Mouse (Mus musculus) ES-Bruce4 (cell line): ENCODE results near the gene Slc25a5.

Experiments
- CTCF ChIP-seq: IDR thresholded peaks from one replicate; pipeline ENCODE4 v1.8.1; 2011; ENCODE audit warnings: low read depth, low read length
- EP300 ChIP-seq: IDR thresholded peaks from 2 replicates; pipeline ENCODE4 v1.6.1; 2011; ENCODE audit warnings: low read depth, low read length; ENCODE audit not compliant: insufficient read depth
- POLR2A ChIP-seq: IDR thresholded peaks from one replicate; pipeline ENCODE4 v1.8.1; 2011; ENCODE audit warnings: low read length; ENCODE audit not compliant: insufficient read depth

GRCm38 (mm10) chrX:36796163-36796581 lies 721 bp downstream of the Slc25a5 start:
- TF ChIP-seq EP300 (peak; percentile 66), CTCF (peak; percentile 59), POLR2A (peak; percentile 14)
